Mouse (Mus musculus) kidney, postnatal 0 days (tissue): ENCODE measurements around the gene C530008M17Rik. TPM values are rescaled to one million over a fixed set of nuclear protein-coding genes. Genes with fewer than 3 reads are reported as not detected.
"Not testable (repeated sequence)": the region's sequence is repeated elsewhere in the genome, so short reads cannot be mapped to it uniquely, and the experiment has no call there.

Experiments used
- ATAC-seq: fragments of 200-750 bp; cut with Nextera tagmentation; replicated peaks from 2 replicates; pipeline ENCODE4 v1.8.0; 2017; ENCODE audit warnings: low read depth, moderate number of reproducible peaks, moderate TSS enrichment, moderate library complexity; ENCODE audit not compliant: low FRiP score
- DNase-seq: peaks from one replicate; pipeline ENCODE4 v3.0.0-alpha.2; 2016; ENCODE audit warnings: low spot score
- H3K27ac ChIP-seq: fragments of 300-500 bp; sonication (generic); 2 replicates; pipeline ENCODE4 v1.5.1; 2014; ENCODE audit warnings: mild to moderate bottlenecking
- H3K27me3 ChIP-seq: fragments of 300-500 bp; sonication (generic); 2 replicates; pipeline ENCODE4 v1.6.1; 2014; ENCODE audit warnings: low read length, mixed read lengths; ENCODE audit not compliant: insufficient read depth
- H3K36me3 ChIP-seq: fragments of 300-500 bp; sonication (generic); 2 replicates; pipeline ENCODE4 v1.6.1; 2014; ENCODE audit warnings: low read length, mixed read lengths; ENCODE audit not compliant: insufficient read depth
- H3K4me1 ChIP-seq: fragments of 300-500 bp; sonication (generic); replicated peaks from 2 replicates; pipeline ENCODE4 v1.6.1; 2014; ENCODE audit warnings: antibody characterized with exemption, low read length, mixed read lengths; ENCODE audit not compliant: insufficient read depth
- H3K4me2 ChIP-seq: fragments of 300-500 bp; sonication (generic); 2 replicates; pipeline ENCODE4 v1.6.1; 2014; ENCODE audit warnings: mild to moderate bottlenecking, low read length, moderate library complexity, mixed read lengths
- H3K4me3 ChIP-seq: fragments of 300-500 bp; sonication (generic); replicated peaks from 2 replicates; pipeline ENCODE4 v1.5.1; 2014; ENCODE audit warnings: low read depth, low read length
- H3K9ac ChIP-seq: fragments of 300-500 bp; sonication (generic); 2 replicates; pipeline ENCODE4 v1.6.1; 2014; ENCODE audit warnings: low read depth, low read length
- H3K9me3 ChIP-seq: fragments of 300-500 bp; sonication (generic); replicated peaks from 2 replicates; pipeline ENCODE4 v1.6.1; 2016; ENCODE audit warnings: low read length, inconsistent platforms, mixed read lengths
- CTCF ChIP-seq: IDR thresholded peaks from 2 replicates; pipeline ENCODE4 v1.5.1; 2016; ENCODE audit warnings: antibody characterized with exemption, low read depth, mild to moderate bottlenecking, moderate library complexity
- WGBS: fragments of 180-500 bp; shearing (Covaris S2); extraction: QIAGEN DNeasy Blood & Tissue Kit; methylation state at CpG from one replicate; pipeline ENCODE4 v1.1.7; 2014; 5-methylcytosine and 5-hydroxymethylcytosine counted together
- polyA plus RNA-seq: library from polyadenylated mRNA; unstranded; fragments of >200 nt; fragmentation: Nextera tagmentation; extraction: Ambion mirVana; gene quantifications from 2 replicates; pipeline ENCODE4 v1.2.1, GENCODE M21; 2015

C530008M17Rik gene
- polyA plus RNA-seq, 1 experiment from 2014 or later: 6.8 TPM

DNA sequence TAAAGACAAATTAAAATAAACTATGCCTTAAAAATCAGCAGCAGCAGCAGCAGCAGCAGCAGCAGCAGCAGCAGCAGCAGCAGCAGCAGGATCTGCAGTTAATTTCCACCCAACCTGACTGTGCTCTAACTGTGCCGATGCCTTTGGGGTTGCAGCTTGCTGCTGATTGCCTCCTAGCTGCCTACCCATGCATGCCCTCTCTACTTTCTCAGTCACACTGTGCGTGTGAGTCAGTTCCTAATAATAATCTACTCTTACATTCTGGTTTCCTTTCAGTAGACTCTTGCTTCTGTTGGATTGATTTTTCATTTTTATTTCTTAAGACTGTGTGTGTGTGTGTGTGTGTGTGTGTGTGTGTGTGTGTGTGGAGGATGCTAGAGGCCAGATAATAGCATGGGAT, 236.8 kb downstream of the C530008M17Rik start:
- TF ChIP-seq CTCF: no peak
- no peaks in the 10 kb centered on the region for H3K4me1 ChIP-seq
- no peaks in the 10 kb centered on the region for H3K9me3 ChIP-seq
- 0 out of 2 replicates have a peak, but pooled peaks cover 23% of the 10 kb centered on the region for H3K36me3 ChIP-seq
- 86% methylated on average over 2 of the region's 2 CpGs for WGBS
- no peak for DNase-seq
- H3K27ac ChIP-seq: no peak overlapping the region
- H3K4me2 ChIP-seq: no peak overlapping the region
- no peaks in the 10 kb centered on the region for H3K27me3 ChIP-seq
- no peak overlapping the region for H3K9ac ChIP-seq
- ATAC-seq: no peak
- no peak overlapping the region for H3K4me3 ChIP-seq

DNA sequence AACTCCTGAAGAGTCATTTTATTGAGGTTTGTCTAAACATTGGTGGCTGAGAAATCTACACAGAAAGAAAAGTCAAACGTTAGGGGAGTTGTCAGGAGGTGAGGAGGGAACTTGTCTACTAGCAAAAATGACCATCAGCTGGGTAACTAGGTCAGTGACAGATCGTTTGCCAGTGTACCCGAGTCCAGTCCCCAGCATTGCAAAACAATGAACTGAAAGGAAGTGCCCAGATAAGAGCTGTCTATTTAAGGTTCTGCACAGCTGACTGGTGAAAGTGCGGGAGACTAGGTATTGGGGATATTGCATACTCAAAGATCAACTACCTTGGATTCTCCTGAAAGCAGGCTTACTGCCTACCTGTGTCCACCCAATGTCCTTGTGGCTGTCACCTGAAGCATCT, 245.8 kb downstream of the C530008M17Rik start:
- H3K27ac ChIP-seq: no peak overlapping the region

DNA sequence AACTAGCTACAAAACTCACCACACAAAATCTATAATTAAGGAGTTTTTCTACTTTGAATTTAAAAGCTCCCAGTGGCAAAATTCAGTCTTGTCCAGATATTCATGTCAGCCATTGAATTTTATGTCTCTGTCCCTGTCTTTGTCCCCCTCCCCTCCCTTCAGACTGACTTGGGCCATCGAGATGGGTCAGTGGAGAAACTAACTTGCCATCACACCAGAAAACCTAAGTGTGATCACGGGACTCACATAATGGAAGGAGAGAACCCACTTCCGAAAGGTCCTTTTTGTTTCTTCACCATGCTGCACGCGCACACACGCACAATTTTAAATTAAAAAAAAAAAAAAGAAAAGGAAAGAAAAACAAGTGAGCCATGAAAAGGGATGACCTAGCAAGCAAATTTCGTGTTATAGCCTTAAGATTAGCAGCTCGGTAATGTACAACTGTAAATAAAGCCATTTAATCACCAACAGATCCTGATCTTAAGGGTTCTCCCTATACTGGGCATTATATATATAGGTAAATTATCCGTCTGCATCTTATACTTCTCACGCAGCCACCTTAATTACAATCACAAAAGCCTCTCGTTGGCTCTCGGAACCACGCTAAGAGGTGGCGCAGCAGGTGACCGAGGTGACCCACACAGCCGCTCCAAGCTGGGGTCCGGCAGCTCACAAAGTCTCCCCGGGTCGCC, 248.5 kb downstream of the C530008M17Rik start:
- H3K27ac ChIP-seq: peak overlapping the region; percentile 90
- H3K4me3 ChIP-seq: peak overlapping the region; percentile 74
- ATAC-seq: no peak
- H3K36me3 ChIP-seq: no peaks in the 10 kb centered on the region
- H3K4me2 ChIP-seq: peak overlapping the region; percentile 84
- under 1% methylated on average over 19 of the region's 19 CpGs for WGBS
- H3K9ac ChIP-seq: peak overlapping the region; percentile 82
- H3K4me1 ChIP-seq: peaks cover 4% of the 10 kb centered on the region; the same call in 1 of the 2 replicates
- DNase-seq: no peak
- TF ChIP-seq CTCF: no peak
- H3K27me3 ChIP-seq: no peaks in the 10 kb centered on the region
- no peaks in the 10 kb centered on the region for H3K9me3 ChIP-seq

More for the DNA sequence above, 245.8 kb downstream of the C530008M17Rik start:
- Histone ChIP-seq H3K4me3 (no peak overlapping the region), H3K27me3 (no peaks in the 10 kb centered on the region), H3K9me3 (no peaks in the 10 kb centered on the region), H3K36me3 (no peaks in the 10 kb centered on the region), H3K4me2 (no peak overlapping the region), H3K4me1 (peaks cover 4% of the 10 kb centered on the region; the same call in 1 of the 2 replicates), H3K9ac (no peak overlapping the region)
- WGBS: 81% methylated on average over 4 of the region's 4 CpGs
- ATAC-seq (no peak), DNase-seq (no peak)
- TF ChIP-seq CTCF: no peak

DNA sequence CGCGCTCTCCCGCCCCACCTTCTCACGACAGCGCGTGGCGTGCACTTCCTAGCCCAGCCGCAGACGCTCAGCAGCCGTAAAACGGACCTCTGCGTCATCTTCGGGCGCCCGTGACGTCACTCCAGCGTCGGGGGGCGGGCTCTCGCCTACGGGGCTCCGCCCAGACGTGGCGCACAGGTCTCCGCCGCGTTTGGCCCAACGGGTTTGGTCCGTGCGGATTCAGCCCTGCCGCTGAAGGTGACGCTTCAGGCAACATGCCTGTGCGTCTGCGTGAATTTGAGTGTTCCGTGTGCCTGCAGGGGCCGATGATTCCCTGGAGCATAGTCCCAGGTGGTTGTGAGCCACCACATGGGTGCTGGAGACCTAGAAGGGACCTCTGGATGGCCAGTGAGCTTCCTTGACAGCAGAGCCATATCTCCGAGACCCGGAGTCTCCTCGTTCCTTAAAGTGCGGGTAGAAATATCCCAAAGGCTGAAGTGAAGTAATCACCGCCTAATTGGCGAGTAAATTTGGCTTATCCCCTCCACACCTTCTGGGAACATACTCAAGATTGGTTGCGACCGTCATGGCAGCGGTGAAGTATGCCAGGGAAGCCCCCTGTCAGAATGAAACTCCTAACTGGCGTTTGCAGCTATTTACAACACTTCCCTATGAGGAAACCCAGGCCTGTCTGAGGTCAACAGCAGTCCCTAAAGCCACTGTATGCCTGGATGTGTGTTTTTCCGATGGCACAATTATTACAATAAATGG, 249.3 kb downstream of the C530008M17Rik start, which contains the start of gene Aasdh:
TSS of gene Aasdh (minus strand) at position 110 of the 750 bp plus-strand sequence.
- peak within 1 kb of the TSS; percentile 84 for H3K4me2 ChIP-seq
- H3K36me3 ChIP-seq: no peaks in the 10 kb centered on the region
- peak; percentile 95 for DNase-seq
- ATAC-seq: peak; percentile 98
- peak; percentile 34; the same call in 1 of the 2 replicates for TF ChIP-seq CTCF
- peak within 1 kb of the TSS; percentile 74 for H3K4me3 ChIP-seq
- 2% methylated on average over 47 of the region's 47 CpGs for WGBS
- no peaks in the 10 kb centered on the region for H3K27me3 ChIP-seq
- peak within 1 kb of the TSS; percentile 82 for H3K9ac ChIP-seq
- H3K9me3 ChIP-seq: no peaks in the 10 kb centered on the region
- H3K4me1 ChIP-seq: peaks cover 4% of the 10 kb centered on the region; the same call in 1 of the 2 replicates
- H3K27ac ChIP-seq: peak within 1 kb of the TSS; percentile 90

DNA sequence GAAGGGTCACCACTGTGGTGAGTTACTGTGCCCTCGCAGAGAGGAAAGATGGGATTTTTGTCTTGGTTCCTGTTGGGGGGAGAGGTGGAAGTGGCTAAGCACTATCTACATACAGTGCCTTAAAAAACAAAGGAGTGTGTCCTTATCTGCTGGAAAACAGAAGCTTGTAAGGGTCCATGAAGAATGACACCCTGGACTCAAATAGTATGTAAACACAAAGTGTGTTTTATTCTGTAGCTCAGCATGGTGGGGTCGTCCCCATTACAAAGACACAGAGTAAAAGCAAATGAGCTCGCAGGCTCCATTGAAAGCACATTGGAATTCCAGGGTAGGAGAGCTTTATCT, 249.8 kb downstream of the C530008M17Rik start:
- Histone ChIP-seq H3K4me3 (peak overlapping the region; percentile 74), H3K27ac (peak overlapping the region; percentile 90), H3K9me3 (no peaks in the 10 kb centered on the region), H3K4me2 (peak overlapping the region; percentile 84), H3K36me3 (no peaks in the 10 kb centered on the region), H3K27me3 (no peaks in the 10 kb centered on the region), H3K9ac (peak overlapping the region; percentile 82), H3K4me1 (peaks cover 4% of the 10 kb centered on the region; the same call in 1 of the 2 replicates)
- no peak for TF ChIP-seq CTCF
- DNase-seq: no peak
- no peak for ATAC-seq
- 45% methylated on average over 3 of the region's 3 CpGs for WGBS

DNA sequence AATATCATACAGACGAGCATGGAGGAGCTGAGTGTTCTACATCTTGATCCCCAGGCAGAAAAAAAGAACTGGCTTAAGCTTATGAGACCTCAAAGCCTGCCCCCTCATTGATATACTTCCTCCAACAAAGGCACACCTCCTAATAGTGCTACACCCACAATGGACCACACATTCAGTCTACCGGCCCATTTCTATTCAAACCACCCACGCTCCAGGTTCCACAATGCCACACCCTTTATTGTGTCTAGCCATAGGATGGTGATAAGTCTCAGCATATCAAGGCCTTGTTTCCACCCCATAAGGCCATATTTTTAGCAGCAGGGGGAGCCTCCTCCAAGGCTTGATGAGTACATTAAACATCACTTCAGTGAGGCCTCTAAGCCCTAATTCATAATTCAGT, 254.5 kb downstream of the C530008M17Rik start:
- 83% methylated on average over 3 of the region's 3 CpGs for WGBS
- Histone ChIP-seq H3K36me3 (peaks cover 19% of the 10 kb centered on the region), H3K9ac (no peak overlapping the region), H3K27ac (no peak overlapping the region), H3K27me3 (no peaks in the 10 kb centered on the region), H3K4me3 (no peak overlapping the region), H3K4me1 (peaks cover 4% of the 10 kb centered on the region; the same call in 1 of the 2 replicates), H3K9me3 (no peaks in the 10 kb centered on the region), H3K4me2 (no peak overlapping the region)
- no peak for TF ChIP-seq CTCF
- DNase-seq (no peak), ATAC-seq (no peak)

DNA sequence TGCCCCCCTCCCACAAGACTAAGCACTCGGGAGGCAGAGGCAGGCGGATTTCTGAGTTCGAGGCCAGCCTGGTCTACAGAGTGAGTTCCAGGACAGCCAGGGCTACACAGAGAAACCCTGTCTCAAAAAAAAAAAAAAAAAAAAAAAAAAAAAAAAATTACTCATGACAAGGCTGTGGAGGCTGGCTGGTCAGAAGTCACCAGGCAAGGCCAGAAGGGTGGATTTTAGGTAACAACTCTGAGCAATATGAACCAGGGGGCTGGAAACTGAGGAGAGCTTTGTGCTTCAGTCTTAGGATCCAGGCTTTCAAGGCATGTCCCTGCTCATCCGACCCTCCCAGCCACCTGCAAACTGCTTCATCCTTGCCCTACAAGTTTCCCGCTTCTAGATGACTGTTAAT, 256.2 kb downstream of the C530008M17Rik start:
- not testable (repeated sequence) for H3K27ac ChIP-seq, H3K4me1 ChIP-seq, H3K4me2 ChIP-seq, H3K9ac ChIP-seq, ATAC-seq, DNase-seq, H3K9me3 ChIP-seq, H3K27me3 ChIP-seq, H3K4me3 ChIP-seq
- WGBS: 93% methylated on average over 5 of the region's 5 CpGs
- peaks cover 22% of the 10 kb centered on the region for H3K36me3 ChIP-seq
